Mouse (Mus musculus) heart, postnatal 0 days (tissue): ENCODE measurements around the gene Slc43a2.

Source experiments
- CTCF ChIP-seq: IDR thresholded peaks from 2 replicates; pipeline ENCODE4 v1.5.1; 2016; ENCODE audit warnings: antibody characterized with exemption, control low read depth, low read depth
- EP300 ChIP-seq: IDR thresholded peaks from 2 replicates; pipeline ENCODE4 v1.6.1; 2016; ENCODE audit warnings: antibody characterized with exemption, low read depth

DNA sequence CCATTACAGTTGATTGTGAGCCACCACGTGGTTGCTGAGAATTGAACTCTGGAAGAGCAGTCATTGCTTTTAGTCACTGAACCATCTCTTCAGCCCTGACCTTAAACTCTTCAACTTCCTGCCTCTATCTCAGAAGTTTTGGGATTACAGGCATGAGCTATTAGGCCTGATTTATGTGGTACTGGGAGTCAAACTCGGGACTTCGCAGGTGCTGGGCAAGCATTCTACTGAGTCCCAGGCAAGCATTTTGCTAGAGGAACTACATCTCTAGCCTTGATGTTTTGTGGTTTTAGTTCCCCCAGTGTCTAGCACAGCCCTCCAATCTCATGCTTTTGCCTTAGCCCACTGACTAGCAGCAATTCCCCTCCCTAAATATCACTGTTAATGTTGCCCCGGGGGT is 53.6 kb downstream of the Slc43a2 start:
- no peak for TF ChIP-seq CTCF
- TF ChIP-seq EP300, result no peak
